Mouse (Mus musculus): ENCODE results near the gene Shank2.

DNA sequence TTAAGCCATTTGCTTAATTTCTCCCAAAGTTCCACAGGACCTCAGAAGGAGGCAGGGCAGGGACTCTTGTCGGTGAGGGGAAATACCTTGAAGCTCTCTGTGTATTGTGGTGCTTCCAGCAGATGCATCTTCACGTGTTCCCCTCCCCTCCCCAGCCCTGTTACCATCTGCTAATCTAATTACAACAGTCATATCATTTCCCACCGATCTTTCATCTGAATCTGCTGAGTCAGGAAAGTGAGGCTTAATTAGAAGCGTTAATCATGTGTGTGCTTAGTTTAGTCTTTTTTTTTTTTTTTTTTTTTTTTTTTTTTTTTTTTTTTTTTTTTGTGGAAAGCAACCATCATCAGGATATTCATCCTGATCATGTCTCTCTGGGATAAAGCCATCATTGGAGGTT is 256.6 kb downstream of the Shank2 start:
- TF ChIP-seq CTCF (IDR thresholded peaks at IDR 0.05; ENCODE audit: borderline replicate concordance, extremely low read depth, insufficient read depth, insufficient read length): no peak
- no peak for TF ChIP-seq POLR2A (IDR thresholded peaks at IDR 0.05; ENCODE audit: borderline replicate concordance, extremely low read depth, insufficient read depth, insufficient read length, poor library complexity, severe bottlenecking)

Data from brain, embryonic 14.5 days (tissue).